Mouse (Mus musculus) embryonic facial prominence, embryonic 12.5 days (tissue): ENCODE data around the gene Dbt. TPM values are rescaled to one million over a fixed set of nuclear protein-coding genes. Genes with fewer than 3 reads are reported as not detected.

Experiments used
- ATAC-seq: fragments of 200-750 bp; cut with Nextera tagmentation; 2 replicates; pipeline ENCODE4 v1.8.0; 2017; ENCODE audit not compliant: insufficient number of reproducible peaks, insufficient read depth, low FRiP score, low TSS enrichment
- H3K27ac ChIP-seq: fragments of 300-500 bp; sonication (generic); 2 replicates; pipeline ENCODE4 v1.5.1; 2016; ENCODE audit warnings: mild to moderate bottlenecking
- H3K27me3 ChIP-seq: fragments of 300-500 bp; sonication (generic); 2 replicates; pipeline ENCODE4 v1.6.1; 2016; ENCODE audit warnings: mild to moderate bottlenecking, moderate library complexity
- H3K36me3 ChIP-seq: fragments of 300-500 bp; sonication (generic); 2 replicates; pipeline ENCODE4 v1.6.1; 2016; ENCODE audit warnings: mild to moderate bottlenecking
- H3K4me1 ChIP-seq: fragments of 300-500 bp; sonication (generic); 2 replicates; pipeline ENCODE4 v1.6.1; 2016
- H3K4me2 ChIP-seq: fragments of 300-500 bp; sonication (generic); replicated peaks from 2 replicates; pipeline ENCODE4 v1.6.1; 2016; ENCODE audit warnings: mild to moderate bottlenecking, moderate library complexity
- H3K4me3 ChIP-seq: fragments of 300-500 bp; sonication (generic); 2 replicates; pipeline ENCODE4 v1.5.1; 2016; ENCODE audit warnings: mild to moderate bottlenecking
- H3K9ac ChIP-seq: fragments of 300-500 bp; sonication (generic); 2 replicates; pipeline ENCODE4 v1.6.1; 2016; ENCODE audit warnings: mild to moderate bottlenecking, moderate library complexity
- H3K9me3 ChIP-seq: fragments of 300-500 bp; sonication (generic); 2 replicates; pipeline ENCODE4 v1.6.1; 2016; ENCODE audit warnings: mild to moderate bottlenecking, moderate library complexity
- WGBS: fragments of 180-500 bp; shearing (Covaris S2); methylation state at CpG from one replicate; pipeline ENCODE4 v1.1.7; 2016; 5-methylcytosine and 5-hydroxymethylcytosine counted together
- polyA plus RNA-seq: library from polyadenylated mRNA; unstranded; fragments of >200 nt; fragmentation: Nextera tagmentation; extraction: Ambion mirVana; gene quantifications from 2 replicates; pipeline ENCODE4 v1.2.1, GENCODE M21; 2016

The Dbt gene
- polyA plus RNA-seq, 1 experiment from 2014 or later = 15.1 TPM

- ATAC-seq = no peak
- H3K4me1 ChIP-seq = no peaks in the 10 kb centered on the region
- no peak overlapping the region for H3K4me2 ChIP-seq
- no peak overlapping the region for H3K9ac ChIP-seq
- H3K36me3 ChIP-seq = peaks cover 87% of the 10 kb centered on the region
- H3K27me3 ChIP-seq = no peaks in the 10 kb centered on the region
- no peak overlapping the region for H3K4me3 ChIP-seq
- H3K27ac ChIP-seq = no peak overlapping the region
- WGBS = 68% methylated on average over 5 of the region's 5 CpGs
- no peaks in the 10 kb centered on the region for H3K9me3 ChIP-seq
Observed at GRCm38 (mm10) chr3:116493658-116494057, 19.2 kb upstream of the Dbt start.

DNA sequence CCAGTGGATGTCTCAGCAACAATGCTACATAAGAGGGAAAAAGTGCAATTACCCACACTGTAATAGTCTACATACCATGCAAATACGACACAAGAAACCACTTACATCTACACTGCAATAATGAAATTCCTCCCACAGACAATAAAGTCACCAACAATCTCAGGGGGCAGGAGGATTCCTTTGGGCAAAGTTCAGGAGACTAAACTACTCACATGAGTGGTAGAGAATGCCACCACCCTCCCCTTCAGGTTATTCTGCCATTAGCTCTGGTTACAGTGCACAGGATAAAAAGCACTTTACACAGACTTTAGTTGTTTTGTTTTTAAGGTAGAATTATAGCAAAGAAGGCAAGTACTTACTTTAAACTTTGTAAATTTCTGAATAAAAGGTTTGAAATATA is 17.2 kb upstream of the Dbt start:
- Histone ChIP-seq H3K9ac (no peak overlapping the region), H3K27ac (no peak overlapping the region), H3K27me3 (no peaks in the 10 kb centered on the region), H3K9me3 (no peaks in the 10 kb centered on the region), H3K4me3 (no peak overlapping the region), H3K4me1 (no peaks in the 10 kb centered on the region), H3K36me3 (peaks cover 88% of the 10 kb centered on the region), H3K4me2 (no peak overlapping the region)
- 91% methylated on average over 1 of the region's 1 CpGs for WGBS
- ATAC-seq = no peak

GRCm38 (mm10) chr3:116507772-116508351 is 5.0 kb upstream of the Dbt start, which contains the start of gene Rtca:
Gene Rtca (minus strand): TSS chr3:116508208.
- Histone ChIP-seq H3K4me2 (peak within 1 kb of the TSS; percentile 80), H3K36me3 (peaks cover 26% of the 10 kb centered on the region), H3K27me3 (no peaks in the 10 kb centered on the region), H3K4me1 (peaks cover 13% of the 10 kb centered on the region), H3K4me3 (peak within 1 kb of the TSS; percentile 95), H3K9ac (peak within 1 kb of the TSS; percentile 95), H3K9me3 (no peaks in the 10 kb centered on the region), H3K27ac (peak within 1 kb of the TSS; percentile 66)
- under 1% methylated on average over 38 of the region's 44 CpGs for WGBS
- peak; percentile 90 for ATAC-seq

DNA sequence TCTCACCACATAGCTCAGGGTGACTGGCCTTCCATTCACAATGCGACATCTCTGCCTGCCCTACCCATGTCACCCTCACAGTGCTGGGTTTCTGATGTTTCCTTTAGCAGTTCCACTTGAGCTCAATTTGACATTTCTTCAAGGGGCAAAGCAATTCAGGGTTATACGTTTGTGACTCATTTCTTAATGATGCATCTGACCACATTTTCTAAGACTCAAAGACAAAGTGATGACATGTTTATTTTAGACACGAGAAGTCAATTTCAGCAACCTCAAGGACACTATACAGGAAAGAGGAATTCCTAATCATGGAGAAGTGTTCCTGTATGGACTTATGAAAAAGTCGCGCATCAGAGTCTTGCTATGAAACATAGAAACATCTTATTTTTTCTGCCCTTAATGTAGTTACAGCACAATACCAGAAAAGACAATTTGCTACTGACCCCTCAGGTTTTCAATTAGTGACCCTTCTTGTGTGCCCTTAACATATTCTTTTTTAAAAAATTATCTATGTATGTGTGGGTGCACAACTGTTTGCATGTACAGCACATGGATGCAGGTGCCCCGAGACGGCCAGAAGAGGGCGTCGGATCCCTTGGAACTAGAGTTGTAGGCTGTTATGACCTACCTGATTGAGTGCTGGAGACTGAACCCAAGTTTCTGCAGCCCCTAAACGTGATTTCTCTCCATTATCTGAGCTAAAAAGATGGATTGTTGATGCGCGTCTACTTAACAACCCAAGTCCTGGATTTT is 543 bp upstream of the Dbt start:
- no peak overlapping the region for H3K27ac ChIP-seq
- H3K4me2 ChIP-seq = peak overlapping the region; percentile 74
- peak overlapping the region; percentile 69 for H3K4me3 ChIP-seq
- peak overlapping the region; percentile 62; the same call in 1 of the 2 replicates for H3K9ac ChIP-seq
- H3K9me3 ChIP-seq = no peaks in the 10 kb centered on the region
- H3K4me1 ChIP-seq = peaks cover 8% of the 10 kb centered on the region
- no peaks in the 10 kb centered on the region for H3K36me3 ChIP-seq
- H3K27me3 ChIP-seq = no peaks in the 10 kb centered on the region
- WGBS = 42% methylated on average over 12 of the region's 12 CpGs
- peak; percentile 23 for ATAC-seq

- no peak overlapping the region for H3K4me2 ChIP-seq
- no peaks in the 10 kb centered on the region for H3K27me3 ChIP-seq
- no peak for ATAC-seq
- no peak overlapping the region for H3K9ac ChIP-seq
- peaks cover 17% of the 10 kb centered on the region for H3K36me3 ChIP-seq
- 85% methylated on average over 12 of the region's 12 CpGs for WGBS
- H3K27ac ChIP-seq = no peak overlapping the region
- H3K4me1 ChIP-seq = no peaks in the 10 kb centered on the region
- no peaks in the 10 kb centered on the region for H3K9me3 ChIP-seq
- no peak overlapping the region for H3K4me3 ChIP-seq
Observed at GRCm38 (mm10) chr3:116520141-116520761, 7.4 kb downstream of the Dbt start.

DNA sequence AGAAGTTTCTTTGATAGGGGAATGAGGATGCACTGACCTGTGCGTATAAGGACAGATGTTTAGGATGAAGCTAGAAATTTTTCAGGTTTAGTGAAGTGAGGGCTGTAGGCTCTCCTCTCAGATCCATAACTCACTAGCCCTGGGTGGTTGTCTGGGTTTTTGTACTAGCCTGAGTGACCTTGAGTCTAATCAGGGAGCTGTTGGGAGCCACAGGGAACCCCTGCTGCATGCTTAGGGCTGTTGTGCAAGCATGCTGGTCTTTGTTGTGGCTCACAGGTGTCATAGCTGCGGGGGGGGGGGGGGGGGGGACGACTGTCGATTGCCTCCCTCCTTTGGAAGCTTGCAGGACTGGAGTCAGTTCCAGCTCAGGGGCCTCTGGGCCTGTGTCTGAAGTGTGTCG is 16.9 kb downstream of the Dbt start:
- H3K4me3 ChIP-seq = no peak overlapping the region
- no peaks in the 10 kb centered on the region for H3K4me1 ChIP-seq
- no peak for ATAC-seq
- no peak overlapping the region for H3K4me2 ChIP-seq
- peaks cover 10% of the 10 kb centered on the region for H3K36me3 ChIP-seq
- H3K9ac ChIP-seq = no peak overlapping the region
- no peak overlapping the region for H3K27ac ChIP-seq
- no peaks in the 10 kb centered on the region for H3K27me3 ChIP-seq
- 53% methylated on average over 5 of the region's 5 CpGs for WGBS
- H3K9me3 ChIP-seq = no peaks in the 10 kb centered on the region

DNA sequence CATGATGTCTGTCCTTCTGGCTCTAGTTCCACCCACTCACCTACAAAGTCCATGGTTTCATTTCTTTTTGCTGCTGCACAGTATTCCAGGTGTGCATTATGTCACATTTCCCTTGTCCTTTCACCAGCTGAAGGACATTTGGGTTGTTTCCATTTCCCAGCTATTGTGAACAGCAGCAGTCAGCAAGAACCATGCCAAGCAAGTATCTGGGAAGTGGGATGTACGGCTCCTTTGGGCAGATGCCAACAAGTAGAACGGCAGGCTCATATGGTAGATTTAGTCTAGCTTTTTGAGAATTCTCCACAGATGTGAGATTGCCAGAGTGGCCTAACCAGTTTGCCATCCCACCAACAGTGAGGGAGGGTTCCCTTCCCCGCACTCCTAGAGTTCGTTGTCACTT is 18.0 kb downstream of the Dbt start:
- Histone ChIP-seq H3K4me1 (no peaks in the 10 kb centered on the region), H3K4me2 (no peak overlapping the region), H3K27ac (no peak overlapping the region), H3K9ac (no peak overlapping the region), H3K27me3 (no peaks in the 10 kb centered on the region), H3K9me3 (no peaks in the 10 kb centered on the region), H3K36me3 (peaks cover 20% of the 10 kb centered on the region), H3K4me3 (no peak overlapping the region)
- 84% methylated on average over 4 of the region's 4 CpGs for WGBS
- ATAC-seq = no peak

GRCm38 (mm10) chr3:116536428-116537199 is 23.7 kb downstream of the Dbt start:
- Histone ChIP-seq H3K27me3 (no peaks in the 10 kb centered on the region), H3K9me3 (no peaks in the 10 kb centered on the region), H3K4me2 (no peak overlapping the region), H3K36me3 (peaks cover 60% of the 10 kb centered on the region), H3K4me1 (peaks cover 4% of the 10 kb centered on the region; the same call in 1 of the 2 replicates), H3K9ac (no peak overlapping the region), H3K4me3 (no peak overlapping the region), H3K27ac (0 out of 2 replicates have a peak overlapping the region, but pooled peaks have one; percentile 23)
- no peak for ATAC-seq
- 75% methylated on average over 16 of the region's 16 CpGs for WGBS

DNA sequence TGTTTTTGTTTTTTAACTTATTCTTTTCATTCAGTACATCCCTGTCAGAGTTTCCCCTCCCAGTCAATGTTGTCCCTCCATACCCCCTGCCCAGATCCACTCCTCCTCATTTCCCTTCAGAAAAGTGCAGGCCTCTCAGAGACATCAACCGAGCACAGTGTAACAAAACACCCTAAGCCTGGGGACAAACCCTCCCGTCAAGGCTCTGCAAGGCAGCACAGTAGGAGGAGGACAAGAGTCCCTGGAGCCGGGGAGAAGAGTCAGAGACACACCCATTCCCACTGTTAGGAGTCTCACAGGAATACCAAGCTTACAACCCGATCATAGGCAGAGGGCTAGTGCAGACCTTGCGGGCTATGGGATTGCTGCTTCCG is 24.3 kb downstream of the Dbt start:
- Histone ChIP-seq H3K9ac (no peak overlapping the region), H3K36me3 (peaks cover 63% of the 10 kb centered on the region), H3K4me2 (no peak overlapping the region), H3K4me1 (peaks cover 4% of the 10 kb centered on the region; the same call in 1 of the 2 replicates), H3K27ac (0 out of 2 replicates have a peak overlapping the region, but pooled peaks have one; percentile 23), H3K4me3 (no peak overlapping the region), H3K9me3 (no peaks in the 10 kb centered on the region), H3K27me3 (no peaks in the 10 kb centered on the region)
- ATAC-seq = no peak
- WGBS = 41% methylated on average over 6 of the region's 6 CpGs

DNA sequence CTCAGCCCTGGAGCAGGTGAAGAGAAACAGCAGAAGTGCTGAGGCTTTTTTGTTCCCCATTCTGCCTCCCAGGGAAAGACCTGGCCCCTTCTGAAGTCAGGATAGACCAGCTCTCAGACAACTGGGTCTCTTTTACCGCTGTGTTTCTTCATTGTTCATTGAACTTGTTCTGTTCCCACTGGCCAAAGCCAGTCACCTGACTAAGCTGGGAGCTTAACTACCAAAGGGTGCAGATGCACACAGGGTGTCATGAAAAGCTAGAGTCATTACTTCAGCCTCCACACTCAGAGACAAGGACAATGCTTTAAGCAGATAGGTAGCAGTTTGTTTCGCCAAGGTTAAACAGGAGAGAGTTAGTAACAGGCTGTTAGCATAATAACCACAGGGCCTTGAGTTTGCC is 29.2 kb downstream of the Dbt start:
- 87% methylated on average over 2 of the region's 2 CpGs for WGBS
- H3K27me3 ChIP-seq = no peaks in the 10 kb centered on the region
- H3K36me3 ChIP-seq = peaks cover 73% of the 10 kb centered on the region
- H3K9ac ChIP-seq = no peak overlapping the region
- H3K27ac ChIP-seq = no peak overlapping the region
- ATAC-seq = no peak
- no peaks in the 10 kb centered on the region for H3K9me3 ChIP-seq
- peaks cover 4% of the 10 kb centered on the region; the same call in 1 of the 2 replicates for H3K4me1 ChIP-seq
- H3K4me3 ChIP-seq = no peak overlapping the region
- H3K4me2 ChIP-seq = no peak overlapping the region

DNA sequence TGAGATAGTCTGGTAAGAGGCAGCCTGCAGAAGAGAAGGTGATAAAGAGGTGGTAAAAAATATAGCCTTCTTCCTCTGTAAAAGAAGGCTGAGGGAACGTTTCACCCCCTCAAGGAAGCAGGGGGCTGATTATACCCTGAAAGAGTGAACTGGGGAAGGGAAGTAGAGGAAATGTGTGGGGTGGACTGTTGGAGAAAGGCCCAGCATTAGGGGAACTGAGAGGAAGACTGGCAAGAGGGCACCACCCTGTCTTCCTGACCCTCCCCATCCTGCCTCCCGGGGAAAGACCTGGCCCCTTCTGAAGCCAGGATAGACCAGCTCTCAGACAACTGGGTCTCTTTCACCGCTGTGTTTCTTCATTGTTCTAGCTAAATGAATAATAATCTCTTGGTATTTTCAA is 29.7 kb downstream of the Dbt start:
- Histone ChIP-seq H3K4me3 (no peak overlapping the region), H3K36me3 (peaks cover 74% of the 10 kb centered on the region), H3K4me1 (no peaks in the 10 kb centered on the region), H3K4me2 (no peak overlapping the region), H3K27me3 (no peaks in the 10 kb centered on the region), H3K9ac (no peak overlapping the region), H3K27ac (no peak overlapping the region), H3K9me3 (no peaks in the 10 kb centered on the region)
- 87% methylated on average over 3 of the region's 3 CpGs for WGBS
- ATAC-seq = no peak
